Mouse (Mus musculus) limb, embryonic 11.5 days (tissue): ENCODE measurements around the gene Dhx29. TPM values are rescaled to one million over a fixed set of nuclear protein-coding genes. Genes with fewer than 3 reads are reported as not detected.
A peak's percentile ranks its signal among the peaks of the same experiment; 100 is the strongest.

Experiments used
- ATAC-seq: fragments of 200-750 bp; cut with Nextera tagmentation; 2 replicates; pipeline ENCODE4 v1.8.0; 2017; ENCODE audit warnings: low read depth; ENCODE audit not compliant: insufficient number of reproducible peaks, low FRiP score, low TSS enrichment
- DNase-seq: peaks from one replicate; pipeline ENCODE4 v3.0.0-alpha.2; 2015; ENCODE audit warnings: low spot score
- H3K27ac ChIP-seq: fragments of 300-500 bp; sonication (generic); replicated peaks from 2 replicates; pipeline ENCODE4 v1.5.1; 2014; ENCODE audit warnings: low read depth, mild to moderate bottlenecking, low read length
- H3K27me3 ChIP-seq: fragments of 300-500 bp; sonication (generic); 2 replicates; pipeline ENCODE4 v1.6.1; 2014; ENCODE audit warnings: mild to moderate bottlenecking, low read length, mixed read lengths; ENCODE audit not compliant: control insufficient read depth, insufficient read depth
- H3K36me3 ChIP-seq: fragments of 300-500 bp; sonication (generic); 2 replicates; pipeline ENCODE4 v1.6.1; 2014; ENCODE audit warnings: mild to moderate bottlenecking, low read length, moderate library complexity, mixed read lengths; ENCODE audit not compliant: control insufficient read depth, insufficient read depth
- H3K4me1 ChIP-seq: fragments of 300-500 bp; sonication (generic); 2 replicates; pipeline ENCODE4 v1.6.1; 2014; ENCODE audit warnings: low read length, mixed read lengths; ENCODE audit not compliant: control insufficient read depth, insufficient read depth
- H3K4me2 ChIP-seq: fragments of 300-500 bp; sonication (generic); 2 replicates; pipeline ENCODE4 v1.6.1; 2014; ENCODE audit warnings: low read depth, mild to moderate bottlenecking, moderate library complexity; ENCODE audit not compliant: severe bottlenecking
- H3K4me3 ChIP-seq: fragments of 300-500 bp; sonication (generic); 2 replicates; pipeline ENCODE4 v1.5.1; 2014; ENCODE audit warnings: low read depth, low read length
- H3K9ac ChIP-seq: fragments of 300-500 bp; sonication (generic); 2 replicates; pipeline ENCODE4 v1.6.1; 2014; ENCODE audit warnings: mild to moderate bottlenecking, low read length
- H3K9me3 ChIP-seq: fragments of 300-500 bp; sonication (generic); 2 replicates; pipeline ENCODE4 v1.6.1; 2016; ENCODE audit warnings: low read length; ENCODE audit not compliant: control insufficient read depth
- WGBS: fragments of 180-500 bp; shearing (Covaris S2); extraction: QIAGEN DNeasy Blood & Tissue Kit; methylation state at CpG from one replicate; pipeline ENCODE4 v1.1.7; 2014; 5-methylcytosine and 5-hydroxymethylcytosine counted together
- polyA plus RNA-seq: library from polyadenylated mRNA; unstranded; fragments of >200 nt; fragmentation: Nextera tagmentation; extraction: Ambion mirVana; gene quantifications from 2 replicates; pipeline ENCODE4 v1.2.1, GENCODE M21; 2014

Gene Dhx29
- polyA plus RNA-seq, 1 experiment from 2014 or later = 33.2 TPM

DNA sequence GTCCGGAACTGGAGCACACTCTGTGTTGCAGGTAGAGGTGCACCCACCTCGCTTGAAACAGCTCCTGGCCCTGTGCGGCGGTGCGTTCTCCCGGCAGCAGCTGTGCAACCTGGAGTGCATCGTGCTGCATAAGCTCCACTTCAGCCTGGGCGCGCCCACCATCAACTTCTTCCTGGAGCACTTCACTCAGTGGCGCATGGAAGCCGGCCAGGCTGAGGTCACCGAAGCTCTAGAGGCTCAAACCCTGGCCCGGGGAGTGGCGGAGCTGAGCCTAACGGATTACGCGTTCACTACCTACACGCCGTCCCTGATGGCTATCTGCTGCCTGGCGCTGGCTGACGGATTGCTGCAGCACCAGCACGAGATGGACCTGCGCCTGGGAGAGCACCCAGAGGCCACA is 62.3 kb downstream of the Dhx29 start:
- WGBS = 2% methylated on average over 23 of the region's 23 CpGs
- Histone ChIP-seq H3K4me3 (peak overlapping the region; percentile 6; the same call in 1 of the 2 replicates), H3K4me1 (peaks cover 43% of the 10 kb centered on the region), H3K4me2 (peak overlapping the region; percentile 16; the same call in 1 of the 2 replicates), H3K27me3 (peaks cover 77% of the 10 kb centered on the region), H3K9ac (no peak overlapping the region), H3K9me3 (no peaks in the 10 kb centered on the region), H3K27ac (no peak overlapping the region), H3K36me3 (no peaks in the 10 kb centered on the region)
- ATAC-seq = no peak
- peak; percentile 63 for DNase-seq

DNA sequence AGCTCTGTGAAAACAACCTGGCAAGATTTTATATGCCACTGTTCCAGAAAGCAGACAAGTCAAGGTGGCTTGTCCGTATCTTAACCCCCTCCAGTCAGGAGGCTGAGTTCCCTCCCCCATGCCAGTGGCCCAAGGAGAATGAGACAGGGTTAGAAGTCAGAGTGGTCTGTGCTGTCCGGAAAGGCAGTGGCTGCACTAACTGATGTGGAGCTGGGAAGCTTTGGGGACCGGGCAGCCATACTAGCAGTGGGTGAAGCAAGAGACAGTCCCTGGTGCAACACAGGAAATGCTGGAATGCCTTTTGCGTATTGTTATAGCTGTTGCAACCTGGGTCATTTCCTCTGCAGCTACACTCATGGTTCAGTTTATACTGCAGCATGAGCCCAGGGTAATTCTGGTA is 63.1 kb downstream of the Dhx29 start:
- peaks cover 85% of the 10 kb centered on the region for H3K27me3 ChIP-seq
- H3K4me2 ChIP-seq = no peak overlapping the region
- no peak for ATAC-seq
- H3K4me3 ChIP-seq = no peak overlapping the region
- 19% methylated on average over 4 of the region's 4 CpGs for WGBS
- H3K36me3 ChIP-seq = no peaks in the 10 kb centered on the region
- H3K27ac ChIP-seq = no peak overlapping the region
- no peak for DNase-seq
- H3K9me3 ChIP-seq = no peaks in the 10 kb centered on the region
- H3K4me1 ChIP-seq = peaks cover 43% of the 10 kb centered on the region
- no peak overlapping the region for H3K9ac ChIP-seq

DNA sequence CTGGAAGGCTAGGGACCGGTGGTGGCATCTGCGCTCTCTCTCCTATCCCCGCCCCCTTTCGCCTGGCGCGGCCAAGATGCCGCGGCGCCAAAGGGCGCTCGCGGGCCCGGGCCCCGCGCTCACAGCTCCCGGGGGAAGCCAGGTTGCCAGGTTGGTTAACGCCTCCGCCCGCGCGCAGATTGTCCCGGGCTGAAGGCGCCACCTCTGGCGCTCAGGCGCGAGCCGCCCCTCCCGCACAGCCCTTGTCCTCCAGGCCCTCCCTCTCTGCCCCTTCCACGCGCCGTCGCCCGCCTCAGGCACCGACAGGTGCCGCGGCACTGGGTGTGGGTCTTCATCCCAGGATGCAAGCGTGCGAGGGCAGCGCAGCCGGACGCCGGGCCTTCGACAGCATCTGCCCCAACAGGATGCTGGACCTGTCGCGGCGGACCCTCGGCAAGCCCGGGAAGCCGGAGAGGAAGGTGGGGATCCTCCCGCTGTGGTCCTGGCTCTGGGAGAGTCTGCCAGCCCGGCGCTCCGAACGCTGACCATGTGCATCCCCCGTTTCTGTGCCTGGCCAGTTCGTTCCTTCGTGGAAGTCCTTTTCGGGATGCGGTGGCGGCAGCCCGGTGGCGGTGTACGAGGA is 66.4 kb downstream of the Dhx29 start, which contains the start of gene Mcidas:
Mcidas (plus strand) TSS at position 315 of the 622 bp plus-strand sequence.
- Histone ChIP-seq H3K4me1 (peaks cover 24% of the 10 kb centered on the region), H3K27me3 (peaks cover 90% of the 10 kb centered on the region), H3K9ac (no peak within 1 kb of the TSS), H3K36me3 (no peaks in the 10 kb centered on the region), H3K27ac (no peak within 1 kb of the TSS), H3K4me3 (peak within 1 kb of the TSS; percentile 37), H3K9me3 (no peaks in the 10 kb centered on the region), H3K4me2 (peak within 1 kb of the TSS; percentile 81)
- ATAC-seq (peak; percentile 19; the same call in 1 of the 2 replicates), DNase-seq (peak; percentile 60)
- WGBS = 1% methylated on average over 63 of the region's 63 CpGs

DNA sequence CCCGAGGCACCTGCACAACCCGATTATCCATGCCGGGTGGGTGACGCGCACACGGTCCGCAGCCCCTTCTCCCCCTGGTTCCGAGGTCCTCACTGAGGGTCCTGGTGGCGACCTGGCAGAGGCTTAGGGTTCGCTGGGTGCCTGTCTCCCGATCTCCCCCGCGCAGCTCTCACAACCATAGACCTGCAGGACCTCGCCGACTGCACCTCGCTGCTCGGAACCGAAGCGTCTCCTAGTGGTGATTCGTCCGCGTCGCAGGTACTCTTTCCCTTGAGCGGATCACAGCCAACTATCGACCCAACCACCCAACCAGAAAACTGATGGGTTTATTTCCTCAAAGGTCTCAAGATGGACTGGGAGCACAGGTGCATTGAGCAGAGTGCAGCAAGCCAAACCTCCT is 66.9 kb downstream of the Dhx29 start:
- no peak overlapping the region for H3K9ac ChIP-seq
- ATAC-seq = peak; percentile 20; the same call in 1 of the 2 replicates
- under 1% methylated on average over 25 of the region's 25 CpGs for WGBS

DNA sequence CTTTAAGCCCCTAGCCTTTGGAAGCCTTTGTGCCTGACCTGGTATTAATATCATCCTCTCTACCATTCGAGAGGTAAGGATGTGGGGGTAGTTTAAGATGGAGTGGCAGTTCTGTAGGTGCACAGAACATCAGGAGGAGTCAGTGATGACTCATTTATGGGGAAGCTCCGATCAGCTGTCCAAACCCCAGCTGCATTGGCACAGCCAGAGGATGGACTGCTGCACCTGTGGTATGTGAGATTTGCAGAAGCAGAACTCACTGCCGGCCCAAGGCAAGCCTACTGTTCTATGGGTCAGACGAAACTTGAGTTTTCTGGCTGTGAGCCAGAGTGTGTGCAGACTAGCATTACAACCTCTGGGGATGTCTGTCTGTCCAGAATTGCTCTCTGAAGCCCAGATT is 69.2 kb downstream of the Dhx29 start:
- Histone ChIP-seq H3K36me3 (no peaks in the 10 kb centered on the region), H3K27ac (no peak overlapping the region), H3K27me3 (peaks cover 78% of the 10 kb centered on the region), H3K9me3 (no peaks in the 10 kb centered on the region), H3K9ac (no peak overlapping the region), H3K4me1 (peaks cover 18% of the 10 kb centered on the region), H3K4me2 (no peak overlapping the region), H3K4me3 (no peak overlapping the region)
- 70% methylated on average over 4 of the region's 4 CpGs for WGBS
- ATAC-seq (no peak), DNase-seq (no peak)

More for the DNA sequence above, 66.9 kb downstream of the Dhx29 start:
- peak overlapping the region; percentile 37 for H3K4me3 ChIP-seq
- H3K27ac ChIP-seq = no peak overlapping the region
- peaks cover 24% of the 10 kb centered on the region for H3K4me1 ChIP-seq
- peaks cover 90% of the 10 kb centered on the region for H3K27me3 ChIP-seq
- H3K36me3 ChIP-seq = no peaks in the 10 kb centered on the region
- peak overlapping the region; percentile 81 for H3K4me2 ChIP-seq
- DNase-seq = peak; percentile 78
- H3K9me3 ChIP-seq = no peaks in the 10 kb centered on the region

DNA sequence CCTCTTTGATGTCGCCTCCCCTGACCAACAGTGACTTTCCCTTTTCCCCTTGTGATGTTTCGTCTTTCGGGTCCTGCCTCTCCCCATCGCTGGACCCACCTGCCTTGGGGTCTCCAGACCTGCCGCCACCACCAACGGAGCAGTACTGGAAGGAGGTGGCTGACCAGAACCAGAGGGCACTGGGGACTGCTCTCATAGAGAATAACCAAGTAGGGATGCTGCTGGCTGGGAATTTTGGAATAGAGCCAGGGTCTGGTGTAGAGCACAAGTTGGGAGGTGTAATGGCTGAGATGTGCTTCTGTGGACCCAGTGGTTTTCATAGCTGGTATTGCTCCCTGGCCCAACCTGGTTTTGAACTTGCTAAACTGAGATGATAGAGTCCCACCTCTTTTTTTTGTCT is 70.1 kb downstream of the Dhx29 start:
- Histone ChIP-seq H3K4me3 (no peak overlapping the region), H3K36me3 (no peaks in the 10 kb centered on the region), H3K9me3 (no peaks in the 10 kb centered on the region), H3K9ac (no peak overlapping the region), H3K4me2 (no peak overlapping the region), H3K4me1 (peaks cover 18% of the 10 kb centered on the region), H3K27ac (no peak overlapping the region), H3K27me3 (peaks cover 74% of the 10 kb centered on the region)
- DNase-seq = no peak
- no peak for ATAC-seq
- WGBS = 69% methylated on average over 6 of the region's 6 CpGs

DNA sequence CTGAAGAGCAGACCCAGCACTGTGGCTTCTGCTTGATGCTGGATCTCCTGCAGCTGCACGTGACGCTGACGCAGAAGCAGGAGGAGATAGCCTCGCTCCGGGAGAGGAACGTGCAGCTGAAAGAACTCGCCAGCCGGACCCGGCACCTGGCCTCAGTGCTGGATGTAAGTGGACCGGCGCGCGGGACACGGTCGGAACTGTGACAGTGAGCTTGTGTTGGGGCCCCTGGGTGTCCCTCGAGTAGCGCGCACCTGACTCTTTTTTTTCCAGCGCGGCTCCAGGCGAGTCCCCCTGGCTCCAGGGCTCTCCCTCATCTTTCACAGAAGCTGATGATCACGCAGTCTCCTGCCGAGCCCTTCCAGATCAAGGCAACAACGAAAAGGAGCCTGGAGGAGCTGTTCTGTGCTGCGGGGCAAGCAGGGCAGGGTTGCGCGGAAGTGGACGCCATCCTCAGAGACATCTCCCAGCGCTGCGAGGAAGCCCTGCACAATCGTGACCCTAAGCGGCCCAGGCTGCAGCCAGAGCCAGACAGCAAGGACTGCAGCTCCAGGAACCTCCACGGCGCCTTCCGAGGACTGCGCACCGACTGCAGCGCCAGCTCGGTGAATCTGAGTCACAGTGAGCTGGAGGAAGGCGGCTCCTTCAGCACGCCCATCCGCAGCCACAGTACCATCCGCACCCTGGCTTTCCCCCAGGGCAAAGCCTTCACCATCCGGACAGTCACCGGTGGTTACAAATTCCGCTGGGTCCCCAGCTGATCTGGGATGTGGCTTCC is 71.4 kb downstream of the Dhx29 start:
- no peak for ATAC-seq
- H3K27me3 ChIP-seq = peaks cover 63% of the 10 kb centered on the region
- peak overlapping the region; percentile 34 for H3K4me3 ChIP-seq
- WGBS = under 1% methylated on average over 46 of the region's 46 CpGs
- H3K4me1 ChIP-seq = peaks cover 12% of the 10 kb centered on the region
- H3K27ac ChIP-seq = no peak overlapping the region
- H3K36me3 ChIP-seq = no peaks in the 10 kb centered on the region
- H3K9me3 ChIP-seq = no peaks in the 10 kb centered on the region
- DNase-seq = peak; percentile 62
- peak overlapping the region; percentile 38; the same call in 1 of the 2 replicates for H3K9ac ChIP-seq
- peak overlapping the region; percentile 81 for H3K4me2 ChIP-seq

DNA sequence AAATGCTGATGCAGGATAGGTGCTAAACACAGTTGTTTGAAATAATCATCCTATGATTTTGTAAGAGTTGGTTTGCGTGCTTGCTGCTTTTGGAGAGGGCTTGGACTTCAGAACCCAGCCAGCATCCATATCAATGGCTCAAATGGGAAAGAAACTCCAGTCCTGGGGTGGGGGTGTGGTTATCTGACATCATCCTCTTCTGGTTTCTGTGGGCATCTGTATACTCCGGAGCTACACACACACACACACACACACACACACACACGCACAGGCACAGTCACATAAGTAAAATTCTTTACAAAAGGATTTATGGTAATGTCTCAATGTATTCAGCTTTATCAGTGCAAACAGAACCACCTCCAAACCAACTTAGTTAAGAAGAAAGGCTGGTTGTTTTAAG is 72.8 kb downstream of the Dhx29 start:
- 78% methylated on average over 3 of the region's 3 CpGs for WGBS
- Histone ChIP-seq H3K4me2 (no peak overlapping the region), H3K9ac (no peak overlapping the region), H3K4me3 (no peak overlapping the region), H3K9me3 (no peaks in the 10 kb centered on the region), H3K27ac (no peak overlapping the region), H3K36me3 (no peaks in the 10 kb centered on the region), H3K4me1 (0 out of 2 replicates have a peak, but pooled peaks cover 6% of the 10 kb centered on the region), H3K27me3 (peaks cover 48% of the 10 kb centered on the region)
- ATAC-seq = no peak
- no peak for DNase-seq
